Mouse (Mus musculus): ENCODE measurements around the gene Tmem26.
"Not testable (repeated sequence)": the region's sequence is repeated elsewhere in the genome, so short reads cannot be mapped to it uniquely, and the experiment has no call there.

Gene Tmem26

GRCm38 (mm10) chr10:68723568-68724360 lies at the start of gene Tmem26:
Tmem26 (plus strand) TSS chr10:68723646.
- peak; percentile 53 for DNase-seq

GRCm38 (mm10) chr10:68678678-68679077 lies 44.8 kb upstream of the Tmem26 start:
- no peak for DNase-seq

- no peak for DNase-seq
These were observed 42.2 kb upstream of the Tmem26 start for GRCm38 (mm10) chr10:68681233-68681632.

- DNase-seq = no peak
These were observed 37.9 kb upstream of the Tmem26 start for GRCm38 (mm10) chr10:68685510-68685909.

- DNase-seq = no peak
These were observed 32.3 kb upstream of the Tmem26 start for GRCm38 (mm10) chr10:68691116-68691515.

- no peak for DNase-seq
These were observed 31.0 kb upstream of the Tmem26 start for GRCm38 (mm10) chr10:68692401-68692800.

GRCm38 (mm10) chr10:68695760-68696336 lies 27.6 kb upstream of the Tmem26 start:
- DNase-seq = no peak

- no peak for DNase-seq
These were observed 19.2 kb upstream of the Tmem26 start for GRCm38 (mm10) chr10:68704268-68704667.

GRCm38 (mm10) chr10:68705471-68706036 lies 17.9 kb upstream of the Tmem26 start:
- DNase-seq = no peak

- no peak for DNase-seq
These were observed 16.2 kb upstream of the Tmem26 start for GRCm38 (mm10) chr10:68707014-68707852.

GRCm38 (mm10) chr10:68712926-68713325 lies 10.5 kb upstream of the Tmem26 start:
- DNase-seq = no peak

- DNase-seq = no peak
These were observed 9.1 kb upstream of the Tmem26 start for GRCm38 (mm10) chr10:68714302-68714701.

GRCm38 (mm10) chr10:68715396-68715795 lies 8.1 kb upstream of the Tmem26 start:
- DNase-seq = no peak

- no peak for DNase-seq
These were observed 5.1 kb upstream of the Tmem26 start for GRCm38 (mm10) chr10:68718375-68718774.

GRCm38 (mm10) chr10:68720887-68721400 lies 2.5 kb upstream of the Tmem26 start:
- DNase-seq = peak; percentile 22

GRCm38 (mm10) chr10:68723015-68723414 lies 431 bp upstream of the Tmem26 start:
- DNase-seq = no peak

- no peak for DNase-seq
These were observed 895 bp downstream of the Tmem26 start for GRCm38 (mm10) chr10:68724361-68724720.

GRCm38 (mm10) chr10:68727464-68727863 lies 4.0 kb downstream of the Tmem26 start:
- DNase-seq = no peak

- no peak for DNase-seq
These were observed 12.2 kb downstream of the Tmem26 start for GRCm38 (mm10) chr10:68735621-68736020.

GRCm38 (mm10) chr10:68737391-68737790 lies 13.9 kb downstream of the Tmem26 start:
- no peak for DNase-seq

- not testable (repeated sequence) for DNase-seq
These were observed 15.5 kb downstream of the Tmem26 start for GRCm38 (mm10) chr10:68738981-68739380.

- DNase-seq = no peak
These were observed 16.8 kb downstream of the Tmem26 start for GRCm38 (mm10) chr10:68740251-68740650.

- no peak for DNase-seq
These were observed 27.5 kb downstream of the Tmem26 start for GRCm38 (mm10) chr10:68750921-68751320.

All from kidney, adult 18-20 months (tissue).